Mouse (Mus musculus) telencephalon, adult 2 months (tissue): ENCODE data around the gene Acer1.

Experiments used
- DNase-seq: peaks from one replicate; pipeline ENCODE4 v3.0.0-alpha.2; 2011; ENCODE audit warnings: low read depth, low spot score

Acer1 gene

GRCm38 (mm10) chr17:56982013-56982412, at the start of gene Acer1:
Gene Acer1 (minus strand): TSS chr17:56982126.
- DNase-seq: no peak

- no peak for DNase-seq
Measured at GRCm38 (mm10) chr17:57030931-57031660, 49.2 kb upstream of the Acer1 start, which contains the start of gene Khsrp. Gene Khsrp (minus strand): TSS chr17:57031522.

GRCm38 (mm10) chr17:57029691-57030090, 47.8 kb upstream of the Acer1 start:
- no peak for DNase-seq

- no peak for DNase-seq
Measured at GRCm38 (mm10) chr17:57027471-57027870, 45.5 kb upstream of the Acer1 start.

- DNase-seq: no peak
Measured at GRCm38 (mm10) chr17:57020960-57021359, 39.0 kb upstream of the Acer1 start.

GRCm38 (mm10) chr17:57019693-57020092, 37.8 kb upstream of the Acer1 start:
- no peak for DNase-seq

- DNase-seq: no peak
Measured at GRCm38 (mm10) chr17:57012245-57012795, 30.4 kb upstream of the Acer1 start.

GRCm38 (mm10) chr17:57011236-57012141, 29.6 kb upstream of the Acer1 start, which contains the start of the genes Gtf2f1 and Gm17949:
Gene Gtf2f1 (minus strand): TSS chr17:57011288.
Gene Gm17949 (plus strand): TSS chr17:57011469.
- peak; percentile 99 for DNase-seq

GRCm38 (mm10) chr17:57010911-57011235, 28.9 kb upstream of the Acer1 start:
- no peak for DNase-seq

- no peak for DNase-seq
Measured at GRCm38 (mm10) chr17:57007137-57007905, 25.4 kb upstream of the Acer1 start.

GRCm38 (mm10) chr17:57003994-57004393, 22.1 kb upstream of the Acer1 start:
- DNase-seq: no peak

GRCm38 (mm10) chr17:57001228-57001627, 19.3 kb upstream of the Acer1 start:
- DNase-seq: no peak

- no peak for DNase-seq
Measured at GRCm38 (mm10) chr17:56999968-57000609, 18.2 kb upstream of the Acer1 start, which contains the start of gene Pspn. Gene Pspn (minus strand): TSS chr17:57000018.

- DNase-seq: no peak
Measured at GRCm38 (mm10) chr17:56999414-56999813, 17.5 kb upstream of the Acer1 start.

- DNase-seq: peak; percentile 95
Measured at GRCm38 (mm10) chr17:56997029-56997667, 15.2 kb upstream of the Acer1 start, which contains the start of gene Alkbh7. Gene Alkbh7 (plus strand): TSS chr17:56997339.

GRCm38 (mm10) chr17:56996506-56996905, 14.6 kb upstream of the Acer1 start:
- no peak for DNase-seq

GRCm38 (mm10) chr17:56995046-56995445, 13.1 kb upstream of the Acer1 start:
- no peak for DNase-seq

GRCm38 (mm10) chr17:56990966-56991365, 9.0 kb upstream of the Acer1 start:
- DNase-seq: no peak

- DNase-seq: peak; percentile 98
Measured at GRCm38 (mm10) chr17:56990115-56990746, 8.3 kb upstream of the Acer1 start, which contains the start of gene Clpp. Gene Clpp (plus strand): TSS chr17:56990305.
